Mouse (Mus musculus): ENCODE measurements around the gene Cep295nl.
"Not testable (repeated sequence)": the region's sequence is repeated elsewhere in the genome, so short reads cannot be mapped to it uniquely, and the experiment has no call there.

Cep295nl gene

GRCm38 (mm10) chr11:118321971-118322370 lies 20.3 kb downstream of the Cep295nl start:
- DNase-seq (ENCODE audit: low spot score) = no peak

GRCm38 (mm10) chr11:118321500-118321899 lies 20.8 kb downstream of the Cep295nl start:
- no peak for DNase-seq (ENCODE audit: low spot score)

GRCm38 (mm10) chr11:118318678-118319077 lies 23.6 kb downstream of the Cep295nl start:
- no peak for DNase-seq (ENCODE audit: low spot score)

GRCm38 (mm10) chr11:118317129-118317528 lies 25.2 kb downstream of the Cep295nl start:
- peak; percentile 40 for DNase-seq (ENCODE audit: low spot score)

- DNase-seq (ENCODE audit: low spot score) = no peak
Measured at GRCm38 (mm10) chr11:118316231-118316806, 26.0 kb downstream of the Cep295nl start.

GRCm38 (mm10) chr11:118312132-118312723 lies 30.1 kb downstream of the Cep295nl start:
- no peak for DNase-seq (ENCODE audit: low spot score)

GRCm38 (mm10) chr11:118307962-118308361 lies 34.3 kb downstream of the Cep295nl start:
- not testable (repeated sequence) for DNase-seq (ENCODE audit: low spot score)

- DNase-seq (ENCODE audit: low spot score) = not testable (repeated sequence)
Measured at GRCm38 (mm10) chr11:118303959-118304358, 38.3 kb downstream of the Cep295nl start.

GRCm38 (mm10) chr11:118298810-118299209 lies 43.5 kb downstream of the Cep295nl start:
- DNase-seq (ENCODE audit: low spot score) = no peak

DNA sequence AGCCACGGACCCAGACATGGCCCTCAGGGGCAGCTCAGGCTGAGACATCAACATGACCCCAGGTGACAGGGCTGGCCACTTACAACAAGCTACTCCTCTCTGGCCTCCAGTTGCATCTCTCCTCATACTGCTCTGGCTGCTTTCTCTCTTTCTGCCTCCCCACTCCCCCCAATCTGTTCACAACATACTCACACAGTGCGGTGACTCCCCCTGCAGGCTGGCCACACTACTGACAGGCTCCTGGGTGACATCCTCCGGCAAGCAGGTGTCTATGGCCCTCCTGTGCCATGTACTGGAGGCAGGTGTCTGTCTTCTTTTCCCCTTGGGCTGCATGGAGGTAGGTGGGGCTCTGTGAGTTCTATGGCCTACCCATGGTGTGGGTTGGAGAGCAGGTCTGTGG lies 44.3 kb downstream of the Cep295nl start:
- DNase-seq (ENCODE audit: low spot score) = no peak

DNA sequence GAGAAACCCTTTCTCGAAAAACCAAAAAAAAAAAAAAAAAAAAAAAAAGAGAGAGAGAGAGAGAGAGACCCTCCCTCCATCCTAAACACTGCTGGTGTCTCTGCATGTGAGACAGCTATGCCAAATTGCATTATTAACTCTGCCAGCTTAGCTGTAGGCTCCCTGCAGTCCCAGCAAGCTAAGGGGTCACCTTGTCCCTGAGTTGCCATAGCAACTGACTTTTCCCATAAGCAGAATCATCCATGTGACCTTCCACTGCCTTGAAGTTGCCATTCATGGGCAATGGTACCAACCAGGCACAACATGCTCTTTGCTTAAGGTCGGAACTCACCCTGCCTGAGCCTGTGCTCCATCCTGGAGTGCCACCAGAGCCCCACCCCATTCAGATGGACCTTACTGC lies 47.3 kb downstream of the Cep295nl start:
- DNase-seq (ENCODE audit: low spot score) = no peak

DNA sequence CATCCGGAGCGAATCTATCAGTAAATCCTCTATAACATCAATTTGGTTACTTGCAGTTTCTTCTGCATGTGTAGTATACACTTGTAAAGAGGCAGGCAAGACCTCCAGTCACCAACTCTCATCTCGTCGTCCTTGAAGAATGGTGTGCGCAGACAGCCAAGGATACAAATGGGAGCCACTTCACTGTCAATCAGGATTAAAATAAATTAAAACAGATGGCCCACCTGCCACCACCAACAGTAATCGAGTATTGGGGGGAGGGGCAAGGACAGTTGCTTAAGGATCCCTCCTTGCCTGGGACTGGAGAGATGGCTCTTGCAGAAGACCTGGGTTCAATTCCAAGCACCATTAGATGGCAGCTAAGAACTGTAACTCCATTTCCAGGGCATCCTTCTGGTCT lies 49.6 kb downstream of the Cep295nl start:
- DNase-seq (ENCODE audit: low spot score) = no peak

GRCm38 (mm10) chr11:118289999-118290889 lies 52.1 kb downstream of the Cep295nl start, which contains the start of gene Usp36:
Usp36 (minus strand) TSS chr11:118290244.
- DNase-seq (ENCODE audit: low spot score) = peak; percentile 99

DNA sequence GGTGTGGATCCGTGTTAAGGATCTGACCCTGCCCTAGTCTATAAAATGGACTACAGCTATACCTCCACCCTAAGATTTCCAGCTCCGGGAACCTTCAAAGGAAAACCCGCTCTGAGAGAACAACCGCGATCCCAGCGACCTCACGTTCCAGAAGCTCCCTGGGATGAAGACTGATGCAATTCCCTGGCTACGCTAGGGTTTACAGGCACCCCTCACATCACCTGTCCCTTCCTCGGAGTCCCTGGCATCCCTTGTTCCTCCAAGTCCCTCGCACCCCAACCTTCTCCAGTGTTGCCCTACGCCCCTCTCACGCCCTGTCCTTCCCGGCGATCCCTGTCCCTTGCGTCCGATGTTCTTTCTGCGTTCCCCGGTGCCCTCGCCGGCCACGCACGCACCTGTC lies 52.7 kb downstream of the Cep295nl start:
- no peak for DNase-seq (ENCODE audit: low spot score)

DNA sequence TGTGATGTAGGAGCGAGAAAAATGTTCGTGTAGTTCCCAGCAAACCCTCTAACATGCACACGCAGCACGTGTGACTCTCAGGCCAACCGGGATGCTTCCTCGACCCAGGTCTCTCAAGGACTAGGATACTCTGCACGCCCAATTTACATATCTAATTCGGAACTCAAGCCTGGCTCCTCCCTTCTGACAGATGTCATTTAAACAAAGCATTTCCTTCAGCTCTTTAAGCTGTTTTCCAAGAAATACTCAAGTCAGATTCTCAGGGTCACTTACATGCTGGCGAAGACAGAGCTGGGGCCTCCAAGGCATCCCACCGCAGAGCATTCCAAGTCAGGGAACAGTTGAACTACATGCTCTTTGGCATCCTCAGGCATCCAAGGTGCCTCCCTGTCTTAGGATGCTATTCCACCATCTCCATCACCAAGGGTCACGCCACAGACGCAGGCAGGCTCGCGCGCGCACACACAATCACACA lies 53.2 kb downstream of the Cep295nl start:
- DNase-seq (ENCODE audit: low spot score) = no peak

DNA sequence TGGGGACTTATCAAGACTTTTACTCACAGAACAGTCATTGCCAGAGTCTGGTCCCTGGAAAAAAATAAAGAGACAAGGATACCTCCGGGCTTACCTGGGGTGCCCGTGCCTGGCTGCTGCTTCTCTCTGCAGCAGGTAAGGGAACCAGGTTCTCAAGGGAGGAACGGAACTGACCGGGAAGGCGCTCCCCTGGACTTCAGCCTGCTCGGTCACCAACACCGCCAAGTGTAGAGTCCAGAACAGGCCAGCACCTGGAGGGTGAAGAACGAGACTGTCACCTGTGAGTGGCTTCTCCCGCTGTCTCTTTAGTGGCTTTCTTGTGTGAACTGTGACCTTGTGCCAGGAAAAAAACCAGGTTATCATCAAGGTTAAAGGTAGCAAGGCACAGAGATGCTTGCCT lies 54.7 kb downstream of the Cep295nl start:
- no peak for DNase-seq (ENCODE audit: low spot score)

DNA sequence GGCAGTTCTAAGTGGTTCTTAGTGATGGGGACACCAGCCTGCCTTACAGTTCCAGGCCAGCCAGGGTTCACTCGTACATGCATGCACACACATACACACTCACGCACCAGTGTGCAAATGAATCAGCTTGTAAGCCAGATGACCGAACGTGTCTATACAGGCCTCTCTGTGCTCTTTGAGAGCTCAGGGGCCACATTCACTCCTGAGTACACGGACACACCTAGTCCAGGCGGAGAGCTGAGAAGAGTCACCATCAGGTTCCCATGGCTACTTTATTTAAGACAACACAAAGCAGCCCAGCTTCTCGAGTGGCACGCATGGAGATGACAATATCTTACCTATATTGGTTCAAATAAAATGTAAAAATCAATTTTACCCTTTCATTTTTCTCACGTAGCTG lies 55.9 kb downstream of the Cep295nl start:
- no peak for DNase-seq (ENCODE audit: low spot score)

GRCm38 (mm10) chr11:118285791-118286190 lies 56.5 kb downstream of the Cep295nl start:
- no peak for DNase-seq (ENCODE audit: low spot score)

Measured in urinary bladder, postnatal 25 days (tissue).